Mouse (Mus musculus) ES-Bruce4 (cell line): ENCODE measurements at regions not wholly inside any gene's neighbourhood (a gene's known extent, or its start where the extent isn't known, plus 50 kb on each side); places are given as distances from the start of the nearest gene placed in this dataset.

ENCODE experiments used
- CTCF ChIP-seq: IDR thresholded peaks from one replicate; pipeline ENCODE4 v1.8.1; 2011; ENCODE audit warnings: low read depth, low read length
- EP300 ChIP-seq: IDR thresholded peaks from 2 replicates; pipeline ENCODE4 v1.6.1; 2011; ENCODE audit warnings: low read depth, low read length; ENCODE audit not compliant: insufficient read depth
- POLR2A ChIP-seq: IDR thresholded peaks from one replicate; pipeline ENCODE4 v1.8.1; 2011; ENCODE audit warnings: low read length; ENCODE audit not compliant: insufficient read depth

- TF ChIP-seq CTCF = no peak
- TF ChIP-seq POLR2A = no peak
- no peak for TF ChIP-seq EP300
These were observed 150.7 kb upstream of the Rgmb start for GRCm38 (mm10) chr17:15981558-15981957.
